ENCODE assay signal across 8 mouse cellular contexts in the genomic region with DNA sequence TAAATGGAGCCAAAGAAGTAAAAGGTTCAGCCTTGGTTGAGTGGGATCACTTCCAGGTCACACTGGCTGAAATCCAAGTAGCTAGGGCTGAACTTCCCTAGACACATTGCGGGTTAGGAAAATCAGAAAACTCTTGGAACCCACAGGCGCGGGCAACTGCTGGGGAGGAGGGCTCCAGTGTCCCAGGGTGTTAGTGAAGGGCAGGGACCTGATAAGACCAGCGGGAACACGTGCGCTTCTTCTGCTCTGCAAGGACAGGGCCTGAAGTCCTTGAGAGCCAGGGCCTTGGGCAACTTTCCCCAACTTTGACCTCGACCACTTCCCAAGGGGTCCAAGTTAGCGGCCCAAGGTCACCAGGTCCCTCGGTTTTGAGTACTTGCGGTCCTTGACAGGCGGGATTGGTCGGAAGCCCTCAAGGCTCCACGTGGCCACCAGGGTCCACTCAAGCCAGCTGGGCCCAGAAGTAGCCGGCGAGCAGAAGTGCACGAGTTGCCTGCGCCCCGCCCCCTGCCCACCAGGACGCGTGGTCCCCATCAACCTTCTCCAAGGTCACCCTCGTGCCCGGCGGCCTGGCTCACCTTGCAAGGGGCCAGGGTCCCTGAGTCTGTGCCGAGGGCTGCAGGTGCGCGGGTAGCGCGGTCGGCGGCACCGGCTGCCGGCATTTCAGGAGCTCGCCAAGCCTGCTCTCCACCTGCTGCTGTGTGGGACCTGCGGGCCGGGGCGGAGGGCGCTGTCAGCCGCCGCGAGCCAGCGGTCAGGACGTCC. TPM values are rescaled to one million over a fixed set of nuclear protein-coding genes. Genes with fewer than 3 reads are reported as not detected.
A peak's percentile ranks its signal among the peaks of the same experiment; 100 is the strongest.
DNase-seq lines count a peak whose midpoint lies in the region; ATAC-seq and TF ChIP-seq lines count a peak whose summit lies in the region.

No protein-coding gene starts in this region.

- peak; percentile 48 for DNase-seq in 3T3-L1 (ENCODE audit: low read depth, low spot score)
- DNase-seq in adrenal gland, adult 18-20 months (ENCODE audit: low spot score in 2 of 2), result peak; percentile 61 to 75
- DNase-seq in kidney, postnatal 0 days (ENCODE audit: low spot score), result peak; percentile 45
- peak; percentile 64 for DNase-seq in lung, postnatal 36 days
- peak; percentile 62 for DNase-seq in skeletal muscle tissue, adult 2 months (ENCODE audit: low read depth, low spot score)
- no peak for DNase-seq in frontal cortex, postnatal 14 days (ENCODE audit: low spot score in 2 of 2)

- 0 out of 2 replicates have a peak, but pooled peaks have one; percentile 11 for TF ChIP-seq CTCF in kidney, postnatal 0 days (IDR thresholded peaks at IDR 0.05; ENCODE audit: low read depth)

- H3K27ac ChIP-seq in embryonic facial prominence, embryonic 13.5 days, result no peak overlapping the region
- peak overlapping the region; percentile 93 for H3K27ac ChIP-seq in heart, embryonic 13.5 days (replicated peaks)
- peak overlapping the region; percentile 94 for H3K27ac ChIP-seq in kidney, postnatal 0 days

- under 1% methylated on average over 42 of the region's 42 CpGs for WGBS in embryonic facial prominence, embryonic 13.5 days
- WGBS in heart, embryonic 13.5 days, result under 1% methylated on average over 42 of the region's 42 CpGs
- under 1% methylated on average over 42 of the region's 42 CpGs for WGBS in kidney, postnatal 0 days

- H3K36me3 ChIP-seq in embryonic facial prominence, embryonic 13.5 days, result no peaks in the 10 kb centered on the region
- H3K36me3 ChIP-seq in heart, embryonic 13.5 days, result peaks cover 22% of the 10 kb centered on the region
- no peaks in the 10 kb centered on the region for H3K36me3 ChIP-seq in kidney, postnatal 0 days (ENCODE audit: insufficient read depth, low read length)

- H3K9me3 ChIP-seq in embryonic facial prominence, embryonic 13.5 days, result no peaks in the 10 kb centered on the region
- no peaks in the 10 kb centered on the region for H3K9me3 ChIP-seq in heart, embryonic 13.5 days
- no peaks in the 10 kb centered on the region for H3K9me3 ChIP-seq in kidney, postnatal 0 days (replicated peaks; ENCODE audit: low read length)

- peak overlapping the region; percentile 73 for H3K9ac ChIP-seq in embryonic facial prominence, embryonic 13.5 days
- H3K9ac ChIP-seq in heart, embryonic 13.5 days, result peak overlapping the region; percentile 93
- H3K9ac ChIP-seq in kidney, postnatal 0 days (ENCODE audit: low read depth, low read length), result peak overlapping the region; percentile 85

- H3K4me3 ChIP-seq in embryonic facial prominence, embryonic 13.5 days, result peak overlapping the region; percentile 68
- H3K4me3 ChIP-seq in heart, embryonic 13.5 days, result peak overlapping the region; percentile 76
- H3K4me3 ChIP-seq in kidney, postnatal 0 days (replicated peaks; ENCODE audit: low read depth, low read length), result peak overlapping the region; percentile 83

- peak overlapping the region; percentile 100 for H3K4me2 ChIP-seq in embryonic facial prominence, embryonic 13.5 days
- H3K4me2 ChIP-seq in heart, embryonic 13.5 days, result peak overlapping the region; percentile 77
- peak overlapping the region; percentile 97 for H3K4me2 ChIP-seq in kidney, postnatal 0 days (ENCODE audit: low read length)

- no peaks in the 10 kb centered on the region for H3K27me3 ChIP-seq in embryonic facial prominence, embryonic 13.5 days
- H3K27me3 ChIP-seq in heart, embryonic 13.5 days (replicated peaks), result no peaks in the 10 kb centered on the region
- H3K27me3 ChIP-seq in kidney, postnatal 0 days (ENCODE audit: insufficient read depth, low read length), result no peaks in the 10 kb centered on the region

- ATAC-seq in embryonic facial prominence, embryonic 13.5 days (ENCODE audit: insufficient number of reproducible peaks, insufficient read depth, low FRiP score, low TSS enrichment, low read depth), result peak; percentile 53; the same call in 1 of the 2 replicates
- no peak; the same call in 1 of the 2 replicates for ATAC-seq in heart, embryonic 13.5 days (ENCODE audit: extremely low read depth, insufficient number of reproducible peaks, low FRiP score, low TSS enrichment)
- peak; percentile 64 for ATAC-seq in kidney, postnatal 0 days (replicated peaks; ENCODE audit: low FRiP score, low read depth)

- H3K4me1 ChIP-seq in embryonic facial prominence, embryonic 13.5 days, result peaks cover 15% of the 10 kb centered on the region
- H3K4me1 ChIP-seq in heart, embryonic 13.5 days, result peaks cover 31% of the 10 kb centered on the region
- H3K4me1 ChIP-seq in kidney, postnatal 0 days (replicated peaks; ENCODE audit: insufficient read depth, low read length), result peaks cover 12% of the 10 kb centered on the region

RNA-seq across cellular contexts. Expression of gene Mcrip2, which starts 0.5 kb away (rescaled TPM):
- 100 to 1,000 TPM; 302 to 373 TPM for total RNA-seq in adrenal gland, adult 18-20 months (2021)
- polyA plus RNA-seq in embryonic facial prominence, embryonic 13.5 days (2015; fragmentation: Nextera tagmentation; extraction: Ambion mirVana), result 11.1 and 13.4 TPM in 2 replicates
- polyA plus RNA-seq in heart, embryonic 13.5 days (2015; fragmentation: Nextera tagmentation; extraction: Ambion mirVana), result 159 and 173 TPM in 2 replicates
- polyA plus RNA-seq in kidney, postnatal 0 days (2015; fragmentation: Nextera tagmentation; extraction: Ambion mirVana), result 128 and 138 TPM in 2 replicates

RNA-seq across cellular contexts. Expression of gene Wdr90, which starts 6.7 kb away (rescaled TPM):
- total RNA-seq in adrenal gland, adult 18-20 months (2021), result 10 to 100 TPM; 16.7 to 18.0 TPM
- polyA plus RNA-seq in embryonic facial prominence, embryonic 13.5 days (2015; fragmentation: Nextera tagmentation; extraction: Ambion mirVana), result 30.0 and 31.2 TPM in 2 replicates
- polyA plus RNA-seq in heart, embryonic 13.5 days (2015; fragmentation: Nextera tagmentation; extraction: Ambion mirVana), result 12.3 and 15.1 TPM in 2 replicates
- polyA plus RNA-seq in kidney, postnatal 0 days (2015; fragmentation: Nextera tagmentation; extraction: Ambion mirVana), result 10.6 and 10.7 TPM in 2 replicates

RNA-seq across cellular contexts. Expression of gene Mettl26, which starts 6.9 kb away (rescaled TPM):
- 100 to 1,000 TPM in 1 of 2 experiments, 10 to 100 TPM in 1; 97.4 to 106 TPM for total RNA-seq in adrenal gland, adult 18-20 months (2021)
- polyA plus RNA-seq in embryonic facial prominence, embryonic 13.5 days (2015; fragmentation: Nextera tagmentation; extraction: Ambion mirVana), result 47.1 and 50.6 TPM in 2 replicates
- 35.7 and 43.2 TPM in 2 replicates for polyA plus RNA-seq in heart, embryonic 13.5 days (2015; fragmentation: Nextera tagmentation; extraction: Ambion mirVana)
- polyA plus RNA-seq in kidney, postnatal 0 days (2015; fragmentation: Nextera tagmentation; extraction: Ambion mirVana), result 106 and 119 TPM in 2 replicates

RNA-seq across cellular contexts. Expression of gene Wfikkn1, which starts 12.6 kb away (rescaled TPM):
- 1 to 10 TPM in 1 of 2 experiments, under 1 TPM in 1; 0.93 to 2.0 TPM for total RNA-seq in adrenal gland, adult 18-20 months (2021)
- polyA plus RNA-seq in embryonic facial prominence, embryonic 13.5 days (2015; fragmentation: Nextera tagmentation; extraction: Ambion mirVana), result 0.56 and 0.73 TPM in 2 replicates
- polyA plus RNA-seq in heart, embryonic 13.5 days (2015; fragmentation: Nextera tagmentation; extraction: Ambion mirVana), result 0.23 and 0.38 TPM in 2 replicates
- 0.38 and 0.51 TPM in 2 replicates for polyA plus RNA-seq in kidney, postnatal 0 days (2015; fragmentation: Nextera tagmentation; extraction: Ambion mirVana)

RNA-seq across cellular contexts. Expression of gene Rhot2, which starts 23.4 kb away (rescaled TPM):
- 100 to 1,000 TPM; 110 TPM for total RNA-seq in adrenal gland, adult 18-20 months (2021)
- 26.4 and 31.4 TPM in 2 replicates for polyA plus RNA-seq in embryonic facial prominence, embryonic 13.5 days (2015; fragmentation: Nextera tagmentation; extraction: Ambion mirVana)
- 18.3 and 22.1 TPM in 2 replicates for polyA plus RNA-seq in heart, embryonic 13.5 days (2015; fragmentation: Nextera tagmentation; extraction: Ambion mirVana)
- polyA plus RNA-seq in kidney, postnatal 0 days (2015; fragmentation: Nextera tagmentation; extraction: Ambion mirVana), result 21.1 and 22.4 TPM in 2 replicates

Comparison
In these comparisons a context has a peak if more than half of its experiments do, and no peak if none do; other contexts are left out.
1. DNase-seq: peak in 3T3-L1 (single experiment), adrenal gland, adult 18-20 months (2 of 2), kidney, postnatal 0 days (single experiment), lung, postnatal 36 days (single experiment) and skeletal muscle tissue, adult 2 months (single experiment); none in frontal cortex, postnatal 14 days (0 of 2).
2. Peak in every context shown above with its lines, with median percentiles within 50 percentile points of each other: H3K4me2 ChIP-seq, H3K4me3 ChIP-seq and H3K9ac ChIP-seq.